Mouse (Mus musculus): ENCODE data around the gene Nkpd1.
A peak's percentile ranks its signal among the peaks of the same experiment; 100 is the strongest.

The Nkpd1 gene

GRCm38 (mm10) chr7:19547344-19547969 is 29.8 kb downstream of the Nkpd1 start:
- DNase-seq (ENCODE audit: low spot score), result no peak

GRCm38 (mm10) chr7:19549394-19549793 is 31.8 kb downstream of the Nkpd1 start:
- no peak for DNase-seq (ENCODE audit: low spot score)

- no peak for DNase-seq (ENCODE audit: low spot score)
Measured at GRCm38 (mm10) chr7:19551634-19552033, 34.0 kb downstream of the Nkpd1 start.

- DNase-seq (ENCODE audit: low spot score), result no peak
Measured at GRCm38 (mm10) chr7:19552443-19552842, 34.8 kb downstream of the Nkpd1 start.

GRCm38 (mm10) chr7:19554168-19554567 is 36.5 kb downstream of the Nkpd1 start:
- no peak for DNase-seq (ENCODE audit: low spot score)

GRCm38 (mm10) chr7:19557086-19557485 is 39.4 kb downstream of the Nkpd1 start:
- DNase-seq (ENCODE audit: low spot score), result no peak

- DNase-seq (ENCODE audit: low spot score), result no peak
Measured at GRCm38 (mm10) chr7:19557982-19558900, 40.6 kb downstream of the Nkpd1 start.

GRCm38 (mm10) chr7:19558965-19559364 is 41.3 kb downstream of the Nkpd1 start:
- no peak for DNase-seq (ENCODE audit: low spot score)

- no peak for DNase-seq (ENCODE audit: low spot score)
Measured at GRCm38 (mm10) chr7:19560491-19561260, 43.0 kb downstream of the Nkpd1 start.

GRCm38 (mm10) chr7:19561431-19561764 is 43.8 kb downstream of the Nkpd1 start:
- no peak for DNase-seq (ENCODE audit: low spot score)

GRCm38 (mm10) chr7:19561765-19562642 is 44.4 kb downstream of the Nkpd1 start:
- peak; percentile 90 for DNase-seq (ENCODE audit: low spot score)

GRCm38 (mm10) chr7:19562643-19563410 is 45.2 kb downstream of the Nkpd1 start, which contains the start of gene Ppp1r37:
TSS of gene Ppp1r37 (minus strand) at chr7:19563076.
- DNase-seq (ENCODE audit: low spot score), result no peak

- no peak for DNase-seq (ENCODE audit: low spot score)
Measured at GRCm38 (mm10) chr7:19563884-19564283, 46.2 kb downstream of the Nkpd1 start.

GRCm38 (mm10) chr7:19564455-19564854 is 46.8 kb downstream of the Nkpd1 start:
- DNase-seq (ENCODE audit: low spot score), result no peak

- DNase-seq (ENCODE audit: low spot score), result no peak
Measured at GRCm38 (mm10) chr7:19565803-19566202, 48.2 kb downstream of the Nkpd1 start.

GRCm38 (mm10) chr7:19567426-19567825 is 49.8 kb downstream of the Nkpd1 start:
- no peak for DNase-seq (ENCODE audit: low spot score)

GRCm38 (mm10) chr7:19569647-19570046 is 52.0 kb downstream of the Nkpd1 start:
- DNase-seq (ENCODE audit: low spot score), result no peak

- DNase-seq (ENCODE audit: low spot score), result peak; percentile 81
Measured at GRCm38 (mm10) chr7:19572926-19573775, 55.5 kb downstream of the Nkpd1 start.

GRCm38 (mm10) chr7:19573776-19574140 is 56.1 kb downstream of the Nkpd1 start:
- DNase-seq (ENCODE audit: low spot score), result no peak
